Mouse (Mus musculus): Measurements from ENCODE around the gene Abl2. TPM values are rescaled to one million over a fixed set of nuclear protein-coding genes. Genes with fewer than 3 reads are reported as not detected.

Abl2 gene
- polyA plus RNA-seq, 1 experiment, result 11.0 TPM

DNA sequence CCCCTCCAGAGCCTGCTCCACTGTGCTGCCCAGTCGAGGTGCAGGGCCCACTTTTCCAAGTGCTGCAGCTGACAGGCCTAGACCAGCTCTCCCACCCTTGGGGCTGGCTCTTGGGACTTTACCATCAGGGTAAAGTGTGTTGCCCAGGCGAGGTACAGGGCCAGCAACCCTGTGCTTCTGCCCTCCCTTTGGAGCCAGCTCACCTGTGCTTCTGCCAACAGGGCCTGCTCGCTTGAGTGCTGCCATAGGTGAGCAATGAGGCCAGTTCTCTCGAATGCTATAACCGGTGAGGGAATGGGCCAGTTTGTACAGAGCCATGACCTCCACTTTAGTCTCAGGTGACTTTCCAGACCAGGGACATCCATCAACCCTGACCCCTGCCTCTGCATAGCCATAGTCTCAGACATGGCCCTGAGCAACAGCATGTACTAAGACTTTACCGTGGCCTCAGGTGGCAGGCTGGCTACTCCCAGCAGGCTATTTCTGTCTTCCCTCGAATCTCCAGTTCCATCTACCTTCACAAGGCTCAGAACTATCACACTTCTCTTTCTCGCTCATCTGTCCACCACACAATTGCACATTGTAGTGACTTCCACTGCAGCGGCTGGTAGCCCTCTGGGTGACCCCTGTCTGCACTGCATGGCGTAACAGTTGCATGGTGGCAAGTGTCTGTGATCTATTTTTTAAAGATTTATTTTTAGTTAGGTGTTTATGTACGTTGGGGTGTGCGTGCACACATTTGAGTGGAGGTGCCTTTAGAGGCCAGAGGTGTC, 46.7 kb downstream of the Abl2 start:
- H3K4me3 ChIP-seq (ENCODE audit: extremely low read depth, insufficient read depth, insufficient read length), result no peak overlapping the region
- DNase-seq (ENCODE audit: low read depth in 1 of 2, low spot score in 2 of 2), result no peak

DNA sequence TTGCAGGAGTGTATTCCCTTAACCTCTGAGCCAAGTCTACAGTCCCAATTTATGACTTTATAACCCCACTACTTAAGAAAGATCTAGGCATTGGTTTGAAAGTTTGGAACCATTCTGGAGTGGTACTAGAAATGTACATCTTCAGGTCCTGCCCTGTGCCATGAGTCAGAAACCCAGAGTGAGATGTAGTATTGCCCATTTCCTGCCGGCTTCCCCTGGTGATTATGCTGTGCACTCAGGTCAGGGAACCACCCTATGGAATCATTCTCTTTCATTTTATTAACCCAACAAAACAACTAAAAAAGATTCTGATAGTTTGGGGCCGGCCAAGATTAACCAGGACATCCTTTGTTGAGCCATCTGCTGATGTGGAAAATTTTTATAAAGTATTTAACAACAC, 47.4 kb downstream of the Abl2 start:
- Histone ChIP-seq H3K4me1 (ENCODE audit: control insufficient read depth, insufficient read depth, insufficient read length) (no peaks in the 10 kb centered on the region; the same call in 1 of the 2 replicates), H3K4me3 (ENCODE audit: extremely low read depth, insufficient read depth, insufficient read length) (no peak overlapping the region), H3K27ac (ENCODE audit: insufficient read depth, low read length) (no peak overlapping the region), H3K36me3 (ENCODE audit: control insufficient read depth, insufficient read depth, low read length) (no peaks in the 10 kb centered on the region), H3K27me3 (ENCODE audit: control insufficient read depth, insufficient read depth, low read length) (no peaks in the 10 kb centered on the region)
- DNase-seq (ENCODE audit: low read depth in 1 of 2, low spot score in 2 of 2), result no peak
- TF ChIP-seq POLR2A (IDR thresholded peaks at IDR 0.05; ENCODE audit: low read depth, low read length) (no peak), CTCF (IDR thresholded peaks at IDR 0.05; ENCODE audit: extremely low read depth, insufficient read depth, insufficient read length, insufficient replicate concordance) (no peak)
- 59% methylated on average over 2 of the region's 2 CpGs for WGBS

More for the DNA sequence above, 46.7 kb downstream of the Abl2 start:
- Histone ChIP-seq H3K27ac (ENCODE audit: insufficient read depth, low read length) (no peak overlapping the region), H3K36me3 (ENCODE audit: control insufficient read depth, insufficient read depth, low read length) (no peaks in the 10 kb centered on the region), H3K27me3 (ENCODE audit: control insufficient read depth, insufficient read depth, low read length) (no peaks in the 10 kb centered on the region), H3K4me1 (ENCODE audit: control insufficient read depth, insufficient read depth, insufficient read length) (no peaks in the 10 kb centered on the region; the same call in 1 of the 2 replicates)
- WGBS, result 71% methylated on average over 12 of the region's 12 CpGs
- no peak for TF ChIP-seq POLR2A (IDR thresholded peaks at IDR 0.05; ENCODE audit: low read depth, low read length)
- no peak for TF ChIP-seq CTCF (IDR thresholded peaks at IDR 0.05; ENCODE audit: extremely low read depth, insufficient read depth, insufficient read length, insufficient replicate concordance)

DNA sequence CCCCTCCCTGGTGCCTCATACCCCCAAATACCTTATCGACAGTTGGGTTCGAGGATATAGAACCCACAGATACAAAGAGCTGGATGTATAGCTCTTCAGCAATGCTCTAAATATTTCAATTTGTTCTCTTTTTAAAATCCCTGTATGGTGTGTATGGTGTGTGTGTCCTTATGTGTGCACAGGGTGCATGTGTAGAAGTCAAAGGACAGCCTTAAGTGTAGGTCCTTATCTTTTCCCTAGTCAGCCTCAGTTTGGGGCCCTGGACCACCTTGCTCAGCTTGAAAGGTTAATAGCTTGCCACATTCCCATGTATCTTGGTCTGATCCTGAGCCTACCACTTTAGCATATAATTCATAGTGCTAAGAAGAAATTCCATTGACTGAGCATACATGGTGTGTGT, 49.9 kb downstream of the Abl2 start:
- 93% methylated on average over 2 of the region's 2 CpGs for WGBS
- Histone ChIP-seq H3K36me3 (ENCODE audit: control insufficient read depth, insufficient read depth, low read length) (no peaks in the 10 kb centered on the region), H3K4me1 (ENCODE audit: control insufficient read depth, insufficient read depth, insufficient read length) (no peaks in the 10 kb centered on the region; the same call in 1 of the 2 replicates), H3K27ac (ENCODE audit: insufficient read depth, low read length) (no peak overlapping the region), H3K27me3 (ENCODE audit: control insufficient read depth, insufficient read depth, low read length) (no peaks in the 10 kb centered on the region), H3K4me3 (ENCODE audit: extremely low read depth, insufficient read depth, insufficient read length) (no peak overlapping the region)
- TF ChIP-seq CTCF (IDR thresholded peaks at IDR 0.05; ENCODE audit: extremely low read depth, insufficient read depth, insufficient read length, insufficient replicate concordance), result no peak
- no peak for TF ChIP-seq POLR2A (IDR thresholded peaks at IDR 0.05; ENCODE audit: low read depth, low read length)
- no peak for DNase-seq (ENCODE audit: low read depth in 1 of 2, low spot score in 2 of 2)

DNA sequence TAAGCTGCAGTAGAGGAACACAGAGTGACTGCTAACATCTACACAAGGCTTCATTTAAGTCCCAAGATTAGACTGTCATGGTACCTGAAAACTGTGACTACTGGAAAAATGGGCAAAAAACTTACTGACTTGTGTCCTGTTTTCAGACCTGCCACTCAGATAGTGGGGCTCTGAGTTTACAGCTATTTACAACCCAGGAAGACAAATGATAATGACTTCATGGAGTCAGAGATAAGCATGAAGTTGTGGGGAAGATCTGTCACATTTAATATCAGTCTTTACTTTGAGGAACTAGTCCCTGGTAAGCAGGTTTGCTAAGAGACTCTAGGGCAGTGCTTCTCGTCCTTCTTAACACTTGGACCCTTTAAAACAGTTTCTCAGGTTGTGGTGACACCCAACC, 51.7 kb downstream of the Abl2 start:
- no peaks in the 10 kb centered on the region for H3K27me3 ChIP-seq (ENCODE audit: control insufficient read depth, insufficient read depth, low read length)
- WGBS, result 68% methylated on average over 1 of the region's 1 CpGs
- H3K27ac ChIP-seq (ENCODE audit: insufficient read depth, low read length), result no peak overlapping the region
- peaks cover 1% of the 10 kb centered on the region; the same call in 1 of the 2 replicates for H3K4me1 ChIP-seq (ENCODE audit: control insufficient read depth, insufficient read depth, insufficient read length)
- DNase-seq (ENCODE audit: low read depth in 1 of 2, low spot score in 2 of 2), result no peak
- H3K4me3 ChIP-seq (ENCODE audit: extremely low read depth, insufficient read depth, insufficient read length), result no peak overlapping the region
- no peaks in the 10 kb centered on the region for H3K36me3 ChIP-seq (ENCODE audit: control insufficient read depth, insufficient read depth, low read length)
- TF ChIP-seq POLR2A (IDR thresholded peaks at IDR 0.05; ENCODE audit: low read depth, low read length) (no peak), CTCF (IDR thresholded peaks at IDR 0.05; ENCODE audit: extremely low read depth, insufficient read depth, insufficient read length, insufficient replicate concordance) (no peak)

DNA sequence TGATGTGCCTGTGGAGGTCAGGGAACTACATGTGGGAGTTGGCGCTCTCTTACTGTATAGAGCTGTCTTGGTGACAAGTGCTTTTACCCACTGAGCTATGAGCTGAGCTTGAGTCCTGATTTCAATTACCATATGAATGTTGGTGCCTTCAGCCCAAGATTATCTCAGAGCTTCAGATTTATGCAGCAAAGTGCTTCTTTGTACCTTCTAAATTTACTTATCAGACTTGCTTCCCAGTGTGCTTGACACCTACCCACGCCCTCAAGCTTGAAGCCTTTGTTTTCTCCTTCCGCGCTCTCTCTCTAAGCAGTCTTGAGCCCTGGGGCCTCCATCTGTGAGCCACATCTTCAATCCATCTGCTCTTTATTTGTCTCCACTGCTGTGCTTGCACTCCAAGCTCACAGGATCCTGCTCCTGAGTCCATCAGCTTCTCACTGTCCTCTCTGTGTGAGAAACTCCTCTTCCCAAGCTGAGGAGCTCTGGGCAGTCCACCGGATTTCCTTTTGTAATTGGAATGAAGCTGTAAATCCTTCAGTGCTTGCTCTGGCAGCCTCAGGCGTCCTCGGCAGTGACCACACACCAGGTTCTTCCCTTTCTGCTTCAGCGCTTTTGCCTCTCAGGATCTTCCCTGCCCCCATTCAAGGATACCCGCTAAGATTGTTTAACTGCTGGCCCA, 55.4 kb downstream of the Abl2 start:
- H3K36me3 ChIP-seq (ENCODE audit: control insufficient read depth, insufficient read depth, low read length), result no peaks in the 10 kb centered on the region
- H3K27ac ChIP-seq (ENCODE audit: insufficient read depth, low read length), result no peak overlapping the region; the same call in 1 of the 2 replicates
- WGBS, result 53% methylated on average over 9 of the region's 9 CpGs
- no peak overlapping the region for H3K4me3 ChIP-seq (ENCODE audit: extremely low read depth, insufficient read depth, insufficient read length)
- H3K4me1 ChIP-seq (ENCODE audit: control insufficient read depth, insufficient read depth, insufficient read length), result peaks cover 18% of the 10 kb centered on the region
- DNase-seq (ENCODE audit: low read depth in 1 of 2, low spot score in 2 of 2), result no peak
- no peaks in the 10 kb centered on the region for H3K27me3 ChIP-seq (ENCODE audit: control insufficient read depth, insufficient read depth, low read length)
- TF ChIP-seq CTCF (IDR thresholded peaks at IDR 0.05; ENCODE audit: extremely low read depth, insufficient read depth, insufficient read length, insufficient replicate concordance) (no peak), POLR2A (IDR thresholded peaks at IDR 0.05; ENCODE audit: low read depth, low read length) (no peak)

DNA sequence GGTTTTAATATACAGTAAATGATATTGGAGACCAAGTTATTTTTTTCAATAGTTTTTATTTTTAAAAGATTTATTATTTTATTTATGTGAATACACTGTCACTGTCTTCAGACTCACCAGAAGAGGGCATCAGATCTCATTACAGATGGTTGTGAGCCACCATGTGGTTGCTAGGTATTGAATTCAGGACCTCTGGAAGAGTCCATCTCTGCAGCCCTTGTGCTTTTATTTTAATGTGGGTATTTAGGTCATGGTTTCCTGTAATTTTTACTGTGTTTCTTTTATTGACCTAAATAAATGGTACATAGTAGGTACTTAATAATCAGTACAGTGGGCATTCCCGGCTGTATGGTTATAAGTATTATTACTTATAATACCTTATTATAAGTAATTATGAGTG, 56.1 kb downstream of the Abl2 start:
- peaks cover 18% of the 10 kb centered on the region for H3K4me1 ChIP-seq (ENCODE audit: control insufficient read depth, insufficient read depth, insufficient read length)
- TF ChIP-seq CTCF (IDR thresholded peaks at IDR 0.05; ENCODE audit: extremely low read depth, insufficient read depth, insufficient read length, insufficient replicate concordance) (no peak), POLR2A (IDR thresholded peaks at IDR 0.05; ENCODE audit: low read depth, low read length) (no peak)

More for the DNA sequence above, 56.1 kb downstream of the Abl2 start:
- H3K36me3 ChIP-seq (ENCODE audit: control insufficient read depth, insufficient read depth, low read length), result no peaks in the 10 kb centered on the region
- DNase-seq (ENCODE audit: low read depth in 1 of 2, low spot score in 2 of 2), result no peak
- H3K27me3 ChIP-seq (ENCODE audit: control insufficient read depth, insufficient read depth, low read length), result no peaks in the 10 kb centered on the region
- H3K4me3 ChIP-seq (ENCODE audit: extremely low read depth, insufficient read depth, insufficient read length), result no peak overlapping the region
- WGBS, result 64% methylated on average over 1 of the region's 1 CpGs
- H3K27ac ChIP-seq (ENCODE audit: insufficient read depth, low read length), result no peak overlapping the region; the same call in 1 of the 2 replicates

Measured in spleen, adult 2 months (tissue).